Mouse (Mus musculus): ENCODE results near the gene Atxn1. TPM values are rescaled to one million over a fixed set of nuclear protein-coding genes. Genes with fewer than 3 reads are reported as not detected.

The Atxn1 gene
- total and polyA plus RNA-seq, 3 experiments: 8.0 to 13.1 (median 9.7) TPM

- H3K4me1 ChIP-seq (ENCODE audit: control insufficient read depth in 1 of 2, insufficient read depth in 2 of 2): peaks cover 42 to 71% of the 10 kb centered on the region in 2 experiments
- in situ Hi-C loops (cut with MboI; ENCODE audit: low pct_ligation_motif_present, low pct_unique_long_range_greater_than_20kb, low sequenced_read_pairs) (no loop called here), dilution Hi-C loops (cut with MboI; ENCODE audit: extremely low pct_ligation_motif_present, extremely low pct_unique_long_range_greater_than_20kb, low sequenced_read_pairs) (no loop called here)
- peak overlapping the region; percentile 99; the same call in 1 of the 2 replicates for H3K4me2 ChIP-seq (ENCODE audit: insufficient read depth, low read depth, poor library complexity, severe bottlenecking)
- H3K9ac ChIP-seq (ENCODE audit: insufficient read depth, low read depth): peak overlapping the region; percentile 75; the same call in 1 of the 2 replicates
- peaks cover 7% of the 10 kb centered on the region for H3K9me3 ChIP-seq (replicated peaks; ENCODE audit: low read length)
- no peaks in the 10 kb centered on the region for H3K27me3 ChIP-seq (replicated peaks)
- H3K4me3 ChIP-seq (replicated peaks in 1 of 3; ENCODE audit: low read depth in 2 of 3, low read length in 2 of 3, poor library complexity in 1 of 3): no peak overlapping the region
- H3K79me2 ChIP-seq (replicated peaks; ENCODE audit: control insufficient read depth, extremely low read depth, insufficient read depth, poor library complexity, severe bottlenecking): peaks cover 17% of the 10 kb centered on the region
- DNase-seq (ENCODE audit: extremely low read depth): no peak
- H3K27ac ChIP-seq (ENCODE audit: insufficient read depth, low read depth): peak overlapping the region; percentile 50
- TF ChIP-seq NELFE (IDR thresholded peaks at IDR 0.05; ENCODE audit: low read depth, low read length): no peak
- TF ChIP-seq MAZ (IDR thresholded peaks at IDR 0.05; ENCODE audit: low read depth, low read length): no peak
- 0 out of 2 replicates have a peak, but pooled peaks have one; percentile 29 for TF ChIP-seq RCOR1 (conservative IDR thresholded peaks at IDR 0.05; ENCODE audit: low read depth, low read length)
- TF ChIP-seq USF1 (IDR thresholded peaks at IDR 0.05; ENCODE audit: low read depth, low read length): no peak
- no peak for TF ChIP-seq RAD21 (IDR thresholded peaks at IDR 0.05; ENCODE audit: low read depth, low read length)
- TF ChIP-seq CHD2 (IDR thresholded peaks at IDR 0.05; ENCODE audit: low read length): no peak
- TF ChIP-seq HCFC1 (IDR thresholded peaks at IDR 0.05; ENCODE audit: low read depth, low read length): no peak
- no peak for TF ChIP-seq SMC3 (IDR thresholded peaks at IDR 0.05; ENCODE audit: low read depth, low read length)
- no peak for TF ChIP-seq ZC3H11A (IDR thresholded peaks at IDR 0.05; ENCODE audit: low read depth, low read length)
- no peak for TF ChIP-seq SIN3A (IDR thresholded peaks at IDR 0.05; ENCODE audit: low read length)
- 0 out of 2 replicates have a peak, but pooled peaks have one; percentile 6 for TF ChIP-seq TCF12 (IDR thresholded peaks at IDR 0.05; ENCODE audit: low read depth, low read length)
- TF ChIP-seq JUN (IDR thresholded peaks at IDR 0.05; ENCODE audit: insufficient read depth, low read depth, low read length): no peak
- TF ChIP-seq MXI1 (IDR thresholded peaks at IDR 0.05; ENCODE audit: low read depth, low read length): no peak
- TF ChIP-seq TBP (conservative IDR thresholded peaks at IDR 0.05; ENCODE audit: low read depth, low read length): no peak
- TF ChIP-seq USF2 (conservative IDR thresholded peaks at IDR 0.05; ENCODE audit: low read depth, low read length): no peak
- TF ChIP-seq GABPA (IDR thresholded peaks at IDR 0.05; ENCODE audit: insufficient replicate concordance, low read depth, low read length): no peak
- TF ChIP-seq JUND (conservative IDR thresholded peaks at IDR 0.05; ENCODE audit: low read depth, low read length): no peak
- TF ChIP-seq ELF1 (IDR thresholded peaks at IDR 0.05; ENCODE audit: low read depth, low read length): no peak
- no peak for TF ChIP-seq CHD1 (IDR thresholded peaks at IDR 0.05; ENCODE audit: low read depth, low read length)
- no peak for TF ChIP-seq ZMIZ1 (IDR thresholded peaks at IDR 0.05; ENCODE audit: low read depth, low read length)
- peak; percentile 58; the same call in 1 of the 2 replicates for TF ChIP-seq IRF4 (IDR thresholded peaks at IDR 0.05; ENCODE audit: low read depth, low read length)
- TF ChIP-seq POLR2AphosphoS2 (IDR thresholded peaks at IDR 0.05; ENCODE audit: low read depth, low read length): no peak
- TF ChIP-seq KAT2A (IDR thresholded peaks at IDR 0.05; ENCODE audit: insufficient replicate concordance, low read length): no peak
- no peak for TF ChIP-seq ZKSCAN1 (IDR thresholded peaks at IDR 0.05; ENCODE audit: borderline replicate concordance, low read depth, low read length)
- TF ChIP-seq ETS1 (conservative IDR thresholded peaks at IDR 0.05; ENCODE audit: low read depth, low read length): no peak
- TF ChIP-seq POLR2A (IDR thresholded peaks at IDR 0.05; ENCODE audit: low read depth, low read length): no peak
- TF ChIP-seq BHLHE40 (IDR thresholded peaks at IDR 0.05; ENCODE audit: low read depth, low read length): peak; percentile 46
- TF ChIP-seq EP300 (IDR thresholded peaks at IDR 0.05; ENCODE audit: low read length): peak; percentile 65
- H3K36me3 ChIP-seq (replicated peaks in 1 of 2; ENCODE audit: control insufficient read depth in 1 of 2, insufficient read depth in 1 of 2, low read length in 1 of 2): peaks cover 22 to 68% of the 10 kb centered on the region in 2 experiments
These were observed 128.3 kb downstream of the Atxn1 start for GRCm38 (mm10) chr13:45836377-45837054.
